Mouse (Mus musculus): ENCODE measurements around the gene Kif6. TPM values are rescaled to one million over a fixed set of nuclear protein-coding genes. Genes with fewer than 3 reads are reported as not detected.

Gene Kif6
- polyA plus RNA-seq, 1 experiment from 2014 or later = 2.5 TPM

DNA sequence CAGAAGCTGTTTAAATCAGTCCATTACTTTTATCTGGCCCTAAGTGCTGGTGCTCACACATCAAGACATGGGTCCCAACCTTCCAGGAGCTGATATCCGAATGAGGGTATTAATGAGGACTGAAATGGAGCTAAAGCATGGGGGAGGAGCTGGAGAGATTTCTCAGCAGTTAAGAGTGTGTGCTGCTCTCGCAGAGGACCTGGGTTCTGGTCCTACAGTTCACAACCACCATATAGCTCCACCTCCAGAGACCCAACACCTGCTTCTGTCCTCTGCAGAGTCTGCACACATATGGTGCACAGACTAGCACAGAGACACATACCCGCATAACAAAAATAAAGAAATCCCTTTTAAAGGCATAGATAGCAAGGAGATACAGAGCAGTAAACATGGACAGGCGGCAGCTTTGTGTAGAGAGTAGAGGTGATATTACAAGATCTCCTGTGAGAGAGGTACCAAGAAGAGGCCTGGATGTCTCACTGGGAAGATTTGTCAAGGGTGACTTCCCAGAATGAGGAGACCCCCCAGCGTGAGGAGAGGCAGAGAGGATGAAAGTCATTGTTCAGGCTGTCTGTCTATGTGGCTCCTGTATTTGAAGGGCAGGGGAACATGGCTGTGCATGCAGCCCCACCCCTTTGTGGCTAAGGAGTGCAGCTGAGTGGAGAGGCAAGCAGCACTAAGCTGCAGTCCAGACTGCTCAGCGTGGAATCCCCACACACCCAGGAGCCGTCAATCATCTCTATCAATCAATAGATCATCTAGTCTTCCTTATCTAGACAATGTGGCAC lies 173.4 kb downstream of the Kif6 start:
- Histone ChIP-seq H3K9me3 (replicated peaks) (0 out of 2 replicates have a peak, but pooled peaks cover 1% of the 10 kb centered on the region), H3K27ac (ENCODE audit: poor library complexity, severe bottlenecking) (no peak overlapping the region), H3K9ac (no peak overlapping the region), H3K4me3 (no peak overlapping the region), H3K36me3 (no peaks in the 10 kb centered on the region), H3K4me1 (replicated peaks) (0 out of 2 replicates have a peak, but pooled peaks cover 2% of the 10 kb centered on the region), H3K4me2 (no peak overlapping the region), H3K27me3 (replicated peaks) (no peaks in the 10 kb centered on the region)
- WGBS = 52% methylated on average over 7 of the region's 7 CpGs
- no peak for ATAC-seq (ENCODE audit: insufficient number of reproducible peaks, low FRiP score)

GRCm38 (mm10) chr17:49791546-49791945 lies 176.6 kb downstream of the Kif6 start:
- Histone ChIP-seq H3K4me2 (no peak overlapping the region), H3K9ac (no peak overlapping the region), H3K27me3 (replicated peaks) (no peaks in the 10 kb centered on the region), H3K36me3 (no peaks in the 10 kb centered on the region), H3K9me3 (replicated peaks) (peaks cover 8% of the 10 kb centered on the region; the same call in 1 of the 2 replicates), H3K27ac (ENCODE audit: poor library complexity, severe bottlenecking) (no peak overlapping the region), H3K4me3 (no peak overlapping the region), H3K4me1 (replicated peaks) (0 out of 2 replicates have a peak, but pooled peaks cover 2% of the 10 kb centered on the region)
- WGBS = 89% methylated on average over 5 of the region's 5 CpGs
- ATAC-seq (ENCODE audit: insufficient number of reproducible peaks, low FRiP score) = no peak

GRCm38 (mm10) chr17:49792217-49792743 lies 177.3 kb downstream of the Kif6 start:
- 82% methylated on average over 10 of the region's 10 CpGs for WGBS
- ATAC-seq (ENCODE audit: insufficient number of reproducible peaks, low FRiP score) = no peak

DNA sequence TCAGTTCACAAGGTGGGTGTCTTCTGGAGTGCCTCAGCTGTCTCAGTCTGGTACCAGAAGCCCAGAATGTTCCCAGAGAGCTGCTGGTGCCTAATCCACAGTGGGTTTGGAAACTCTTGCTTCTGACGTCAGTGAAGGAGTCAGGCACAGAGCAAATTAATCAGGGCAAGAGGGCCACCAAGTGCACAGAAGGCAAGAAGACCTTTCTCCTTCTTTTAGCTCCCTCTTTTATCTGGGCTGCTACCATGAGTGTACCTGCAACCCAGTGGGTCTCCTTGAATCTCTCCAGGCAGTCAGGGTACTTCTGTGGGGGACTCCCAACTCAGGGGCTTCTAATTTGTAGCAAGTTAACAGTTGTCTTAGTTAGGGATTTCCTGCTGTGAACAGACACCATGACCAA lies 178.0 kb downstream of the Kif6 start:
- 76% methylated on average over 1 of the region's 1 CpGs for WGBS
- H3K4me2 ChIP-seq = no peak overlapping the region
- 0 out of 2 replicates have a peak, but pooled peaks cover 2% of the 10 kb centered on the region for H3K4me1 ChIP-seq (replicated peaks)
- no peak overlapping the region for H3K4me3 ChIP-seq
- H3K9me3 ChIP-seq (replicated peaks) = peaks cover 8% of the 10 kb centered on the region; the same call in 1 of the 2 replicates
- no peaks in the 10 kb centered on the region for H3K36me3 ChIP-seq
- H3K27ac ChIP-seq (ENCODE audit: poor library complexity, severe bottlenecking) = no peak overlapping the region
- ATAC-seq (ENCODE audit: insufficient number of reproducible peaks, low FRiP score) = no peak
- no peak overlapping the region for H3K9ac ChIP-seq
- no peaks in the 10 kb centered on the region for H3K27me3 ChIP-seq (replicated peaks)

More at GRCm38 (mm10) chr17:49792217-49792743, 177.3 kb downstream of the Kif6 start:
- H3K4me1 ChIP-seq (replicated peaks) = 0 out of 2 replicates have a peak, but pooled peaks cover 2% of the 10 kb centered on the region
- H3K36me3 ChIP-seq = no peaks in the 10 kb centered on the region
- no peak overlapping the region for H3K4me3 ChIP-seq
- peaks cover 8% of the 10 kb centered on the region; the same call in 1 of the 2 replicates for H3K9me3 ChIP-seq (replicated peaks)
- no peak overlapping the region for H3K4me2 ChIP-seq
- H3K27me3 ChIP-seq (replicated peaks) = no peaks in the 10 kb centered on the region
- H3K27ac ChIP-seq (ENCODE audit: poor library complexity, severe bottlenecking) = no peak overlapping the region
- H3K9ac ChIP-seq = no peak overlapping the region

DNA sequence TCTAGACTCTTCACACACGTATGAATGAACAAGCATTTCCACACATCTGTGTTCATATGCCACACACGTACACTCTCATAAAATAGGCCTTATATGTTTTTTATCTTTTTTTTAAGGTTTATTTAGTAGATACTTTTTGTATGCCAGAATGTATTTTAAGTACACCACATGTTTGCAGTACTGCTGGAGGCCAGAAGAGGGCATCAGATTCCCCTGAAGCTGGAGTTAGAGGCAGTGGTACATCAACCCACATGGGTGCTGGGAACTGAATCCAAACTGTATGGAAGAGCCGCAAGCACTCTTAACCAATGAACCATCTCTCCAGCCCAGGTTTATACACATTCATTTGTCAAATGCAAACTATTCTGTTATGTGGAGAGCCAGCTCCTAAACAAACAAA lies 179.0 kb downstream of the Kif6 start:
- Histone ChIP-seq H3K4me2 (no peak overlapping the region), H3K27me3 (replicated peaks) (no peaks in the 10 kb centered on the region), H3K4me1 (replicated peaks) (no peaks in the 10 kb centered on the region), H3K4me3 (no peak overlapping the region), H3K9me3 (replicated peaks) (peaks cover 8% of the 10 kb centered on the region; the same call in 1 of the 2 replicates), H3K36me3 (no peaks in the 10 kb centered on the region), H3K9ac (no peak overlapping the region), H3K27ac (ENCODE audit: poor library complexity, severe bottlenecking) (no peak overlapping the region)
- ATAC-seq (ENCODE audit: insufficient number of reproducible peaks, low FRiP score) = no peak
- 83% methylated on average over 3 of the region's 3 CpGs for WGBS

DNA sequence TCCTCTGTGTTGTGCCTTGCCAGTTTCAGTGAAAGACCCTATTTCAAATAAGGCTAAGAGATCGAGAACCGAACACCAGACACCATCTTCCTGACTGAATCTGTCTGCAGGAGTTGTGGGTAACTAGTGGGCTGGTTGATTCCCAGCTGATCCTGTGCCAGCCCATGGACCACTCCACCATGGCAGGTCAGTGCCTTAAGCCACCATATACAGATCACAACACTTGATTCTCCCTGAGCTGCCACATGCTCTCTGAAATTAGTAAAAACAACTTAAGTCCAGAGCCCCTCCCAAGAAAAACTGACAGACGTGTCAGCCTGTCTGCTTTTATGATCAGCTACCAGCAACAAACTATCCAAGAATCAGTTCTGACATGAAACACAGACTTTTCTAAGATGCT lies 180.3 kb downstream of the Kif6 start:
- ATAC-seq (ENCODE audit: insufficient number of reproducible peaks, low FRiP score) = no peak
- Histone ChIP-seq H3K27ac (ENCODE audit: poor library complexity, severe bottlenecking) (no peak overlapping the region), H3K36me3 (no peaks in the 10 kb centered on the region), H3K9me3 (replicated peaks) (peaks cover 8% of the 10 kb centered on the region; the same call in 1 of the 2 replicates), H3K9ac (no peak overlapping the region), H3K27me3 (replicated peaks) (no peaks in the 10 kb centered on the region), H3K4me1 (replicated peaks) (no peaks in the 10 kb centered on the region), H3K4me2 (no peak overlapping the region), H3K4me3 (no peak overlapping the region)
- WGBS = 85% methylated on average over 3 of the region's 3 CpGs

DNA sequence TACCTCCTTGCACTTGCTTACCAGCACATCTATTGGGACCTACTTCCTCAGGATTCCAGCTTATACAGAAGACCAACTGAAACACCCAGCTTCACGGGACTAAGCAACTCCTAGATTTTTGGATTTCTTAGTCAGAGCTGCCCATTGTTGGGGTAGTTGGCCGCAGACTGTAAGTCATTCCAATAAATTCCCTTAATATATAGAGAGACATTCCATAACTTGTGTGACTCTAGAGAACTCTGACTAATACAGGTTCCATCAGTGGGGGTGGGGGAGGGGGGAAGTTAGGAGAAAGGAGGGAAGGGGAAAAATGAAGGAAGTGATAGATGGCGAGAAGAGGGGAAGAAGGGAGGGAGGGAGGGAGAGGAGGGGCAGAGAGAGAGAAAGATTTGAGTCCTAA lies 181.2 kb downstream of the Kif6 start:
- Histone ChIP-seq H3K9me3 (replicated peaks) (peaks cover 8% of the 10 kb centered on the region; the same call in 1 of the 2 replicates), H3K4me2 (no peak overlapping the region), H3K27me3 (replicated peaks) (no peaks in the 10 kb centered on the region), H3K4me1 (replicated peaks) (no peaks in the 10 kb centered on the region), H3K4me3 (no peak overlapping the region), H3K27ac (ENCODE audit: poor library complexity, severe bottlenecking) (no peak overlapping the region), H3K9ac (no peak overlapping the region), H3K36me3 (no peaks in the 10 kb centered on the region)
- no peak for ATAC-seq (ENCODE audit: insufficient number of reproducible peaks, low FRiP score)
- WGBS = 64% methylated on average over 3 of the region's 3 CpGs

GRCm38 (mm10) chr17:49799168-49799567 lies 184.2 kb downstream of the Kif6 start:
- no peak for ATAC-seq (ENCODE audit: insufficient number of reproducible peaks, low FRiP score)
- H3K4me3 ChIP-seq = no peak overlapping the region
- no peaks in the 10 kb centered on the region for H3K27me3 ChIP-seq (replicated peaks)
- H3K4me1 ChIP-seq (replicated peaks) = no peaks in the 10 kb centered on the region
- H3K9ac ChIP-seq = no peak overlapping the region
- no peaks in the 10 kb centered on the region for H3K36me3 ChIP-seq
- H3K9me3 ChIP-seq (replicated peaks) = no peaks in the 10 kb centered on the region; the same call in 1 of the 2 replicates
- no peak overlapping the region for H3K4me2 ChIP-seq
- no peak overlapping the region for H3K27ac ChIP-seq (ENCODE audit: poor library complexity, severe bottlenecking)
- 70% methylated on average over 5 of the region's 5 CpGs for WGBS

DNA sequence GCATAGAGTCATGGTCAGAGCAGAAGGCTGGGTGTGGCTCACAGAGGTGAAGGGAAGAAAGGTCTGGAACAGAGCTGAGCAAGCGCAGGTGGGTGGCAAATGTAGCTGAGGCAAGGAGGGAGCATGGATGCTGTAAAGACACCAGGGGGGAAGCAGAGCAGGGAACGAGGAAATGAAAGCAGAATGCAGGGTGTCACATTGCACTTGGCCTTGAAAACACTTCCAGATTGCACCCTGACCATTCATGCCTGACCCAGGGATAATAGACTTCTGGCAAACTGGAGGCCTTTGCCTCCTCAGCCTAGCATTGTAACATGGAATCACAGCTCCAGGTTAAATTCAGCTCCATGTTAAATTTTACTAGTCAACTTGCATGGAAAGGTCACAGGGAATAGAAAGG lies 185.2 kb downstream of the Kif6 start:
- no peak for ATAC-seq (ENCODE audit: insufficient number of reproducible peaks, low FRiP score)
- no peaks in the 10 kb centered on the region for H3K27me3 ChIP-seq (replicated peaks)
- H3K4me2 ChIP-seq = no peak overlapping the region
- H3K9me3 ChIP-seq (replicated peaks) = no peaks in the 10 kb centered on the region; the same call in 1 of the 2 replicates
- H3K9ac ChIP-seq = no peak overlapping the region
- no peaks in the 10 kb centered on the region for H3K36me3 ChIP-seq
- H3K27ac ChIP-seq (ENCODE audit: poor library complexity, severe bottlenecking) = no peak overlapping the region
- H3K4me3 ChIP-seq = no peak overlapping the region
- 55% methylated on average over 2 of the region's 2 CpGs for WGBS
- H3K4me1 ChIP-seq (replicated peaks) = no peaks in the 10 kb centered on the region

DNA sequence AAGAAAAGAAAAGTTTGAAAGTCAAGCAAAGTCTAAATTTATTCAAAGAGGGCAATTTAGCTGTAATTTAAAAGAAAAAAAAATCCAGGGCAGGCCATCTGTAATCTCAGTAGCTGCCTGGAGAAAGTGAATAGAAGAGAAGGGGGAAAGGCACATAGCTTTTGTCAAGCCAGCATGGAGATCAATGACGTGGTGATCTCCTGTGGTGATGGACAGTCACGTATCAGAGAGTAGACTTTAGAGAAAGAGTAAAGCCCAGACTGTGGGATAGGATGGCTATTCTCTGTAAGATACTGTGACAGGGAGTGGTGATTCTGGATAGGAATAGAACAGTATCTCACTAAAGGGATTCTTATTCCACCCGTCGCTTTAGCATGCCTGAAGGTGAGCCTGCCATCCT lies 192.5 kb downstream of the Kif6 start:
- H3K4me3 ChIP-seq = no peak overlapping the region
- no peaks in the 10 kb centered on the region; the same call in 1 of the 2 replicates for H3K4me1 ChIP-seq (replicated peaks)
- ATAC-seq (ENCODE audit: insufficient number of reproducible peaks, low FRiP score) = no peak
- no peak overlapping the region for H3K27ac ChIP-seq (ENCODE audit: poor library complexity, severe bottlenecking)
- no peak overlapping the region for H3K9ac ChIP-seq
- H3K27me3 ChIP-seq (replicated peaks) = no peaks in the 10 kb centered on the region
- WGBS = 75% methylated on average over 4 of the region's 4 CpGs
- no peaks in the 10 kb centered on the region for H3K9me3 ChIP-seq (replicated peaks)
- H3K36me3 ChIP-seq = no peaks in the 10 kb centered on the region
- H3K4me2 ChIP-seq = no peak overlapping the region

DNA sequence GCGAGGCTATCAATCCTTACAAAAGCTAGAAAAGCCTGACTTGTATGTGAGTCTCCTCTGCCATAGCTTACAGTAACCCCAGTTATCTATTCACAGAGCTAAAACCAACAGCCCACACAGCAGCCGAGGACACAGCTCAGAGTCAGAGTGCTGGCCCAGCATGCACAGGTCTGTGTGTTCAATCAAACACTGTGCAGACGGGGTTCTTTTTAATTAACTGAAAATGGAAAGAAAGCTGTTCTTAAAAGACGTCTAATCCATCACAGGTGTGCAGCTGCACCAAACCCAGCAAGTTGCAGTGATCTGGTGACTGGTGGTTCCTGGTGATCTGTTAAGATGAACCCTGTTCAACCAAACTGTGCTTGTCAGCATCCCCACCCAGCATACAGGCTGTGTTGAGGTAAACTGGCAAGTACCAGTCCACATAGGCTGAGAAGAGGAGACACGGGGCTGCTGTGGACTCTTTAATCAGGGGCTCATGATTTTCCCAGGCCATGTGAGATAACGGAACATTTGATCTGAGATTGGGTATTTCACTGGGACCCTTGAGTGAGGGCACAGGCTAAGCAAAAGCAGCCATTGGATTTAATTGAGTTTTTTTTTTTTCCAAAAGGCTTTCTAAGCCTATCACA lies 193.9 kb downstream of the Kif6 start:
- no peak overlapping the region for H3K4me3 ChIP-seq
- H3K36me3 ChIP-seq = no peaks in the 10 kb centered on the region
- no peak overlapping the region for H3K27ac ChIP-seq (ENCODE audit: poor library complexity, severe bottlenecking)
- WGBS = 61% methylated on average over 6 of the region's 6 CpGs
- H3K9ac ChIP-seq = no peak overlapping the region
- no peaks in the 10 kb centered on the region for H3K9me3 ChIP-seq (replicated peaks)
- ATAC-seq (ENCODE audit: insufficient number of reproducible peaks, low FRiP score) = no peak
- no peaks in the 10 kb centered on the region; the same call in 1 of the 2 replicates for H3K4me1 ChIP-seq (replicated peaks)
- H3K27me3 ChIP-seq (replicated peaks) = no peaks in the 10 kb centered on the region
- no peak overlapping the region for H3K4me2 ChIP-seq
